Mouse (Mus musculus) small intestine, adult 2 months (tissue): ENCODE measurements around the gene Unkl. TPM values are rescaled to one million over a fixed set of nuclear protein-coding genes. Genes with fewer than 3 reads are reported as not detected.

Experiments
- H3K27ac ChIP-seq: fragments of 200-500 bp; 2 replicates; pipeline ENCODE4 v1.5.1; 2012; ENCODE audit warnings: low read depth, low read length, control low read depth, inconsistent platforms; ENCODE audit not compliant: insufficient read depth
- H3K27me3 ChIP-seq: fragments of 200-500 bp; 2 replicates; pipeline ENCODE4 v1.6.1; 2012; ENCODE audit warnings: mild to moderate bottlenecking, moderate library complexity, low read length, inconsistent platforms; ENCODE audit not compliant: control insufficient read depth, insufficient read depth
- H3K36me3 ChIP-seq: fragments of 200-500 bp; 2 replicates; pipeline ENCODE4 v1.6.1; 2012; ENCODE audit warnings: mild to moderate bottlenecking, low read length, control low read depth, inconsistent platforms; ENCODE audit not compliant: control insufficient read depth, insufficient read depth
- H3K4me1 ChIP-seq: fragments of 200-500 bp; 2 replicates; pipeline ENCODE4 v1.6.1; 2012; ENCODE audit warnings: low read length, inconsistent platforms, mixed read lengths; ENCODE audit not compliant: control insufficient read depth, insufficient read depth, insufficient read length
- H3K4me3 ChIP-seq: fragments of 200-500 bp; 2 replicates; pipeline ENCODE4 v1.5.1; 2012; ENCODE audit warnings: low read depth, mild to moderate bottlenecking, control low read depth, inconsistent platforms, low read length, moderate library complexity
- CTCF ChIP-seq: fragments of 200-500 bp; IDR thresholded peaks from 2 replicates; pipeline ENCODE4 v1.5.1; 2012; ENCODE audit warnings: low read depth, mild to moderate bottlenecking, control low read depth, inconsistent platforms, low read length, moderate library complexity, mixed read lengths; ENCODE audit not compliant: insufficient replicate concordance, insufficient read length; ENCODE audit errors: extremely low read depth
- POLR2A ChIP-seq: fragments of 200-500 bp; IDR thresholded peaks from 2 replicates; pipeline ENCODE4 v1.6.1; 2012; ENCODE audit warnings: low read depth, mild to moderate bottlenecking, control low read depth, inconsistent platforms, low read length, moderate library complexity
- WGBS: fragments of 180-500 bp; shearing (Covaris S2); methylation state at CpG from one replicate; pipeline ENCODE4 v1.1.7; 2018; 5-methylcytosine and 5-hydroxymethylcytosine counted together
- polyA plus RNA-seq: library from polyadenylated mRNA; depleted of rRNA; stranded (reverse); fragments of >200 nt; gene quantifications from 2 replicates; pipeline ENCODE4 v1.2.3, GENCODE M21; 2012; rRNA removed

Unkl gene
- polyA plus RNA-seq, result 7.1 and 11.7 TPM in 2 replicates

DNA sequence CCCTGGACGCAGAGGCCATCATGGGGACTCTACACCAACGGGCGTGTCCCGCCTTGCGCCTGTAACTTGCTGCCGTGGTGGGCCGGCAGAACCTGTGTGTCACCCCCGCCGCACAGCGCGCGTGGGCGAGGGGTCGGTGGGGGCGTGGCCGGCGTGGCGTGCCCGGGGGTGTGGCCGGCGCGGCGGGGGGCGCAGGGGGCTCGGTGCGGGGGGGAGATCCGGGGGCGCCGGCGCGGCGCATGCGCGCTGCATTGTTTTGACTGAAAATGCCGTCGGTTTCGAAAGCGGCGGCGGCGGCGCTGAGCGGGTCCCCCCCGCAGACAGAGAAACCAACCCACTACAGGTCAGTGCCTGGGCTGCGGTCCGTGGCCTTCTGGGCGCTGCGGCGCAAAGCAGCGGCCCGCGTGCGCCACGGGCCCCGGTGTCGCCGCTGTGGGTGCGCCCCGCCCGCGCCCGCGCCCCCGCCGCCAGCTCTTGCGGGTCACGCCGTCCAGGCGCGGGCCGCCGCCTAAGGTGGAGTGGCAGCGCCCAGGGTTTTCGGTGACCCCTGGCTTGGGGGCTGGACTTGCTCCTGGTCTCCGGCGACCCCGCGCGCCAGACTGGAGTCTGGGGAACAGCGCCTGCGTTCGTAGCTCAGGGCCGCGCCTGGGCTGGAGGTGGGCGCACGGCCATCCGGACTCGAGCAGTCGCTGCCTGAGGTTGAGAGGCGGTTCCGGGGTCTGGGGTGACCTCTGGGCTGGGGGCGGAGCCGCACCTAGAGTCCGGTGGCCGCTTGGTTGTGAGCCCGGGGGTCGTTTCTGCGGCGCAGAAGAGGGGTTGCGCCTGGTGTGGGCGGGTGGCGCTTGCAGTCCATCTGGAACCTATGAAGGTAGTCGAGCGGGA is at the start of gene Unkl:
TSS of gene Unkl (plus strand) at position 248 of the 882 bp plus-strand sequence.
- Histone ChIP-seq H3K36me3 (peaks cover 3% of the 10 kb centered on the region; the same call in 1 of the 2 replicates), H3K27me3 (no peaks in the 10 kb centered on the region), H3K4me3 (peak within 1 kb of the TSS; percentile 90), H3K4me1 (peaks cover 7% of the 10 kb centered on the region), H3K27ac (peak within 1 kb of the TSS; percentile 12; the same call in 1 of the 2 replicates)
- no peak for TF ChIP-seq CTCF
- TF ChIP-seq POLR2A, result no peak
- under 1% methylated on average over 103 of the region's 104 CpGs for WGBS

DNA sequence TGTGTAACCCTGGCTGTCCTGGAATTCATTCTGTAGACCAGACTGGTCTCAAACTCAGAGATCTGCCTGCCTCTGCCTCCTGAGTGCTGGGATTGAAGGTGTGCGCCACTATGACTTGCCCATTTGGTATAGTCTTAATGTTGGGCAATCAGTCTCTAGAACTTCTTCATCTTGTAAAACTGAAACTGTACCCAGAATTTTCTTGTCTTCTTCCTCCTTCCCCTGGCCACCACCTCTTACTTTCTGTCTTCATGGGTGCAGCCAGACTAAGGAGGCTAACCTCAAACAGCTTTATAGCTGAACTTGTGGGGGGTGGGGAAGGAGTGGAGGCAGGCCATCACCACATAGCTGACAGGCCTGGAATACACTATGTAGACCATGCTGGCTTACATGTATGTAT is 49.4 kb upstream of the Unkl start:
- Histone ChIP-seq H3K4me1 (peaks cover 4% of the 10 kb centered on the region; the same call in 1 of the 2 replicates), H3K27ac (no peak overlapping the region), H3K36me3 (peaks cover 2% of the 10 kb centered on the region; the same call in 1 of the 2 replicates), H3K4me3 (no peak overlapping the region), H3K27me3 (no peaks in the 10 kb centered on the region)
- WGBS, result 100% methylated on average over 1 of the region's 1 CpGs
- no peak for TF ChIP-seq POLR2A

- H3K4me3 ChIP-seq, result no peak overlapping the region
- H3K27ac ChIP-seq, result no peak overlapping the region
- H3K4me1 ChIP-seq, result no peaks in the 10 kb centered on the region
- peaks cover 2% of the 10 kb centered on the region for H3K36me3 ChIP-seq
- no peaks in the 10 kb centered on the region for H3K27me3 ChIP-seq
- 60% methylated on average over 4 of the region's 4 CpGs for WGBS
- TF ChIP-seq POLR2A (no peak), CTCF (no peak)
Measured at GRCm38 (mm10) chr17:25139960-25140359, 48.2 kb upstream of the Unkl start.

- 94% methylated on average over 1 of the region's 1 CpGs for WGBS
- Histone ChIP-seq H3K27ac (no peak within 1 kb of the TSS), H3K4me1 (peaks cover 5% of the 10 kb centered on the region), H3K4me3 (no peak within 1 kb of the TSS), H3K27me3 (no peaks in the 10 kb centered on the region), H3K36me3 (peaks cover 20% of the 10 kb centered on the region)
- TF ChIP-seq CTCF (no peak), POLR2A (no peak)
Measured at GRCm38 (mm10) chr17:25162161-25162560, 26.0 kb upstream of the Unkl start, which contains the start of gene Ccdc154. Ccdc154 (plus strand) TSS chr17:25162461.

DNA sequence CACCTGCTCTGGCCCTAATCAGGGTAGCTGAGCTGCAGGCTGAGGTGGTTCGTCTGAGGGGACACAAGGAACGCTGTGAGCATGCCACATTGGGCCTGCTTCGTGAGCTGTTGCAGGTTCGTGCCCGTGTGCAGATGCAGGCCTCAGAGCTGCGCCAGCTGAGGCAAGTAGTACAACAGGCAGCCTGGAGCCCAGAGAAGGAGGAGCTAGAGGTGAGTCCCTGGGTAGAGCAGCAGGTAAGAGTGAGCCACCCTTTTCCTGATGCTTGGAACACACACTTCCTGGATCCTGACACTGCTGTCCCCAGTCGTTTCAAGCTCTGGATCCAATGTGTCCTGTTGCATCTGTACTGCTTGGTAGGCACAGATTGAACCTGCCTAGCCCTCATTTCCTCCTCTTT is 24.8 kb upstream of the Unkl start:
- no peaks in the 10 kb centered on the region for H3K27me3 ChIP-seq
- WGBS, result 60% methylated on average over 7 of the region's 7 CpGs
- peaks cover 5% of the 10 kb centered on the region for H3K4me1 ChIP-seq
- H3K4me3 ChIP-seq, result no peak overlapping the region
- H3K27ac ChIP-seq, result no peak overlapping the region
- TF ChIP-seq POLR2A, result no peak
- TF ChIP-seq CTCF, result no peak
- H3K36me3 ChIP-seq, result peaks cover 12% of the 10 kb centered on the region

- Histone ChIP-seq H3K36me3 (peaks cover 5% of the 10 kb centered on the region), H3K4me3 (no peak overlapping the region), H3K4me1 (peaks cover 5% of the 10 kb centered on the region), H3K27me3 (no peaks in the 10 kb centered on the region), H3K27ac (no peak overlapping the region)
- TF ChIP-seq CTCF, result no peak
- TF ChIP-seq POLR2A, result no peak
- 88% methylated on average over 3 of the region's 3 CpGs for WGBS
Measured at GRCm38 (mm10) chr17:25164770-25165169, 23.4 kb upstream of the Unkl start.

GRCm38 (mm10) chr17:25165970-25166671 is 22.1 kb upstream of the Unkl start:
- Histone ChIP-seq H3K36me3 (0 out of 2 replicates have a peak, but pooled peaks cover 3% of the 10 kb centered on the region), H3K27ac (no peak overlapping the region), H3K27me3 (no peaks in the 10 kb centered on the region), H3K4me1 (peaks cover 5% of the 10 kb centered on the region), H3K4me3 (no peak overlapping the region)
- TF ChIP-seq POLR2A, result no peak
- TF ChIP-seq CTCF, result no peak
- WGBS, result 17% methylated on average over 6 of the region's 6 CpGs
